Mouse (Mus musculus) heart, embryonic 15.5 days (tissue): Measurements from ENCODE around the gene Mmp14. TPM values are rescaled to one million over a fixed set of nuclear protein-coding genes. Genes with fewer than 3 reads are reported as not detected.

ENCODE experiments used
- ATAC-seq: fragments of 200-750 bp; cut with Nextera tagmentation; replicated peaks from 2 replicates; pipeline ENCODE4 v1.8.0; 2017; ENCODE audit warnings: low read depth, moderate TSS enrichment; ENCODE audit not compliant: insufficient number of reproducible peaks, insufficient read depth, low FRiP score
- H3K27ac ChIP-seq: fragments of 300-500 bp; sonication (generic); 2 replicates; pipeline ENCODE4 v1.5.1; 2015; ENCODE audit warnings: mild to moderate bottlenecking, inconsistent platforms
- H3K27me3 ChIP-seq: fragments of 300-500 bp; sonication (generic); 2 replicates; pipeline ENCODE4 v1.6.1; 2015; ENCODE audit warnings: inconsistent platforms
- H3K36me3 ChIP-seq: fragments of 300-500 bp; sonication (generic); 2 replicates; pipeline ENCODE4 v1.6.1; 2015; ENCODE audit warnings: mild to moderate bottlenecking, inconsistent platforms
- H3K4me1 ChIP-seq: fragments of 300-500 bp; sonication (generic); replicated peaks from 2 replicates; pipeline ENCODE4 v1.6.1; 2015; ENCODE audit warnings: inconsistent platforms
- H3K4me2 ChIP-seq: fragments of 300-500 bp; sonication (generic); 2 replicates; pipeline ENCODE4 v1.6.1; 2015; ENCODE audit warnings: inconsistent platforms, mild to moderate bottlenecking, moderate library complexity
- H3K4me3 ChIP-seq: fragments of 300-500 bp; sonication (generic); 2 replicates; pipeline ENCODE4 v1.5.1; 2015; ENCODE audit warnings: mild to moderate bottlenecking, inconsistent platforms
- H3K9ac ChIP-seq: fragments of 300-500 bp; sonication (generic); 2 replicates; pipeline ENCODE4 v1.6.1; 2015; ENCODE audit warnings: mild to moderate bottlenecking, inconsistent platforms
- H3K9me3 ChIP-seq: fragments of 300-500 bp; sonication (generic); replicated peaks from 2 replicates; pipeline ENCODE4 v1.6.1; 2016; ENCODE audit warnings: inconsistent platforms
- WGBS: fragments of 180-500 bp; shearing (Covaris S2); methylation state at CpG from one replicate; pipeline ENCODE4 v1.1.7; 2015; ENCODE audit warnings: mixed read lengths; 5-methylcytosine and 5-hydroxymethylcytosine counted together
- polyA plus RNA-seq: library from polyadenylated mRNA; unstranded; fragments of >200 nt; fragmentation: Nextera tagmentation; extraction: Ambion mirVana; gene quantifications from 2 replicates; pipeline ENCODE4 v1.2.1, GENCODE M21; 2015

Mmp14 gene
- polyA plus RNA-seq, 1 experiment from 2014 or later, result 91.2 TPM

GRCm38 (mm10) chr14:54463108-54463958 lies 31.9 kb downstream of the Mmp14 start:
- ATAC-seq, result no peak
- Histone ChIP-seq H3K36me3 (peaks cover 21% of the 10 kb centered on the region), H3K9ac (peak overlapping the region; percentile 91), H3K27me3 (no peaks in the 10 kb centered on the region), H3K9me3 (no peaks in the 10 kb centered on the region), H3K4me3 (peak overlapping the region; percentile 97), H3K4me1 (peaks cover 16% of the 10 kb centered on the region), H3K27ac (peak overlapping the region; percentile 83), H3K4me2 (peak overlapping the region; percentile 79)
- 14% methylated on average over 12 of the region's 12 CpGs for WGBS

- Histone ChIP-seq H3K27ac (peak within 1 kb of the TSS; percentile 83), H3K4me3 (peak within 1 kb of the TSS; percentile 97), H3K4me2 (peak within 1 kb of the TSS; percentile 79), H3K36me3 (peaks cover 27% of the 10 kb centered on the region), H3K9ac (peak within 1 kb of the TSS; percentile 91), H3K27me3 (no peaks in the 10 kb centered on the region), H3K9me3 (no peaks in the 10 kb centered on the region), H3K4me1 (peaks cover 16% of the 10 kb centered on the region)
- WGBS, result under 1% methylated on average over 35 of the region's 35 CpGs
- ATAC-seq, result peak; percentile 89
Measured at GRCm38 (mm10) chr14:54463959-54464292, 32.5 kb downstream of the Mmp14 start, which contains the start of gene Lrp10. Gene Lrp10 (plus strand): TSS chr14:54464137.

GRCm38 (mm10) chr14:54464293-54465005 lies 33.0 kb downstream of the Mmp14 start:
- Histone ChIP-seq H3K9me3 (no peaks in the 10 kb centered on the region), H3K36me3 (peaks cover 32% of the 10 kb centered on the region), H3K4me2 (peak overlapping the region; percentile 79), H3K4me1 (peaks cover 16% of the 10 kb centered on the region), H3K27me3 (no peaks in the 10 kb centered on the region), H3K27ac (peak overlapping the region; percentile 83), H3K4me3 (peak overlapping the region; percentile 97), H3K9ac (peak overlapping the region; percentile 91)
- under 1% methylated on average over 55 of the region's 57 CpGs for WGBS
- peak; percentile 66 for ATAC-seq

GRCm38 (mm10) chr14:54471467-54471866 lies 40.1 kb downstream of the Mmp14 start:
- Histone ChIP-seq H3K27me3 (no peaks in the 10 kb centered on the region), H3K36me3 (peaks cover 33% of the 10 kb centered on the region), H3K27ac (no peak overlapping the region), H3K9me3 (no peaks in the 10 kb centered on the region), H3K4me2 (no peak overlapping the region), H3K4me3 (no peak overlapping the region), H3K4me1 (peaks cover 17% of the 10 kb centered on the region), H3K9ac (no peak overlapping the region)
- no peak for ATAC-seq
- 86% methylated on average over 2 of the region's 2 CpGs for WGBS

GRCm38 (mm10) chr14:54472671-54473070 lies 41.3 kb downstream of the Mmp14 start:
- H3K27ac ChIP-seq, result no peak overlapping the region
- H3K4me1 ChIP-seq, result peaks cover 23% of the 10 kb centered on the region
- peaks cover 27% of the 10 kb centered on the region for H3K36me3 ChIP-seq
- no peak overlapping the region for H3K4me2 ChIP-seq
- no peak overlapping the region for H3K4me3 ChIP-seq
- no peak for ATAC-seq
- H3K9me3 ChIP-seq, result no peaks in the 10 kb centered on the region
- WGBS, result 62% methylated on average over 5 of the region's 5 CpGs
- H3K27me3 ChIP-seq, result peaks cover 7% of the 10 kb centered on the region
- no peak overlapping the region for H3K9ac ChIP-seq

- no peak overlapping the region for H3K27ac ChIP-seq
- H3K9ac ChIP-seq, result no peak overlapping the region
- H3K4me2 ChIP-seq, result no peak overlapping the region
- no peak overlapping the region for H3K4me3 ChIP-seq
- H3K27me3 ChIP-seq, result peaks cover 23% of the 10 kb centered on the region
- WGBS, result 66% methylated on average over 5 of the region's 5 CpGs
- H3K4me1 ChIP-seq, result peaks cover 31% of the 10 kb centered on the region
- no peak for ATAC-seq
- no peaks in the 10 kb centered on the region for H3K9me3 ChIP-seq
- peaks cover 8% of the 10 kb centered on the region for H3K36me3 ChIP-seq
Measured at GRCm38 (mm10) chr14:54474744-54475143, 43.3 kb downstream of the Mmp14 start.

GRCm38 (mm10) chr14:54475941-54476844 lies 44.8 kb downstream of the Mmp14 start, which contains the start of gene Rem2:
Gene Rem2 (plus strand): TSS chr14:54476100.
- Histone ChIP-seq H3K4me3 (peak within 1 kb of the TSS; percentile 46), H3K27me3 (peaks cover 30% of the 10 kb centered on the region), H3K36me3 (no peaks in the 10 kb centered on the region), H3K27ac (no peak within 1 kb of the TSS), H3K9ac (peak within 1 kb of the TSS; percentile 51), H3K4me2 (peak within 1 kb of the TSS; percentile 87), H3K9me3 (no peaks in the 10 kb centered on the region), H3K4me1 (peaks cover 33% of the 10 kb centered on the region)
- WGBS, result 2% methylated on average over 23 of the region's 23 CpGs
- peak; percentile 58 for ATAC-seq

GRCm38 (mm10) chr14:54477172-54477909 lies 45.9 kb downstream of the Mmp14 start:
- Histone ChIP-seq H3K27ac (no peak overlapping the region), H3K27me3 (peaks cover 30% of the 10 kb centered on the region), H3K36me3 (no peaks in the 10 kb centered on the region), H3K9me3 (no peaks in the 10 kb centered on the region), H3K4me1 (peaks cover 33% of the 10 kb centered on the region), H3K9ac (no peak overlapping the region), H3K4me3 (no peak overlapping the region), H3K4me2 (no peak overlapping the region)
- WGBS, result 79% methylated on average over 15 of the region's 15 CpGs
- no peak for ATAC-seq

- Histone ChIP-seq H3K4me3 (peak overlapping the region; percentile 54), H3K9me3 (no peaks in the 10 kb centered on the region), H3K36me3 (no peaks in the 10 kb centered on the region), H3K4me2 (peak overlapping the region; percentile 89), H3K4me1 (peaks cover 29% of the 10 kb centered on the region), H3K9ac (peak overlapping the region; percentile 57), H3K27ac (no peak overlapping the region), H3K27me3 (peaks cover 30% of the 10 kb centered on the region)
- WGBS, result 3% methylated on average over 40 of the region's 40 CpGs
- ATAC-seq, result 0 out of 2 replicates have a peak, but pooled peaks have one; percentile 27
Measured at GRCm38 (mm10) chr14:54479451-54479920, 48.1 kb downstream of the Mmp14 start.

- Histone ChIP-seq H3K36me3 (no peaks in the 10 kb centered on the region), H3K27ac (no peak overlapping the region), H3K4me3 (no peak overlapping the region), H3K4me2 (no peak overlapping the region), H3K9ac (no peak overlapping the region), H3K27me3 (peaks cover 30% of the 10 kb centered on the region), H3K9me3 (no peaks in the 10 kb centered on the region), H3K4me1 (peaks cover 24% of the 10 kb centered on the region)
- WGBS, result 58% methylated on average over 6 of the region's 6 CpGs
- ATAC-seq, result no peak
Measured at GRCm38 (mm10) chr14:54480673-54481072, 49.3 kb downstream of the Mmp14 start.
